Mouse (Mus musculus): ENCODE results near the gene Olfr10.

DNA sequence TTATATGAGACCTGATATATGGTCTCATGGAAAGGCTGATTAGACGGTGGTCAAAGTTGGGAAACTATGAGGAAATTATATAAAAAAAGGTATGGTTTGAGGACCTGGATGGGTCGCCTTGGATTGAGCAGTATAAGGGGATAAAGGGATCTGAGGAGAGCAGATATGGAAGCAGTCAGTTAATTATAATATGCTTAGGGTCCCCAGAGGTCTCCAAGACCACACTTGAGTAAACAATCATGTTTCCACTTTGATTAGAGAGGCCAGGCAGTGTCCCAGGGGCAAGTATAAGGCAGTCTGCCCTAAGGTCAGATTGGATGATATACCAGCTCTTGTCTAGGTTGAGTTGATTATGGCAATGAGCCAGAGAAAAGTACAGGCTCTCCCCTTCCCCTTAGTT is 17.9 kb downstream of the Olfr10 start, which contains the start of gene Olfr1391:
- TF ChIP-seq CTCF (IDR thresholded peaks at IDR 0.05; ENCODE audit: low read depth) (no peak), EP300 (IDR thresholded peaks at IDR 0.05; ENCODE audit: low read depth) (no peak)
